Mouse (Mus musculus): ENCODE data around the gene Smg6.

Gene Smg6

DNA sequence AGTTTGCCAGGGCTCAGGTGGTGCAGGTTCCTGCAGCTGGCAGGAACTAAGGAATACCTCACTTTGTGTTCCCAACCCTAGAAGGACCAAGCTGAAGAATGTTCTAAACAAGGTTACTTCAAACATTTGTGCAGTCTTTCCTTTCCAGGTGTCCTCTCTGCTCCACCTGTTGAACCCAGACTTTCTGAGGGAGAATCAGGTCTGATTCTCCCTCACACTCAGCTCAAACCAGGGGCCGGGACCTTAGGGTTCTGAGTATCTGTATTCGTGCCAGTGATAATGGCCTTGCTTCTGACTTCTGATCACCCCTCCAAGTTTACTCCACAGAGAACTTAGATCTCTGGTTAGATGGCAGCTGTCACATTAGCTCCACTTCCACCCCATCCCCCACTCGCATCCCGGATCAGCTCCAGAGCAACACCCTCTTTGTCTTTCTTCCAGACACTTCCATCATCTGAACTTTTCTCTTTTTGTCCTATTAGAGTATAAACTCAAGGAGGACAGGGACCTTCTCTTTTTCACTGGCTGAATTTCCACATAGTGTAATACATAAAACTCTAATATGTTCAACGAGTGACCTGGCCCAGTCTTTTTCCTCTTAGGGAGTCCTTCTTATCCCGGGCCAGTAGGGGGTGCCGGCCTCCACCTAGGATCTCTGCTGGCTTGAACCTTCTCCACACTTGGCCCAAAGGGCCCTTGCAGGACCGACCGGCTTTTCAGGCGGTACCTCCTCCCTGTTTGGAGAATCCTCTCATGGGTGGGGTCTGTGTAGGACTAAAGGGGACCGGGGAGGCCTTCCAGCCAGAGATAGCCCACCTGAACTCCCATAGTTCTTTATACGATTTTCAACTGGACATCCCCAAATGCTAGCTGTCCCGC is 267.0 kb downstream of the Smg6 start:
- peak; percentile 65 for DNase-seq (ENCODE audit: low spot score)

DNA sequence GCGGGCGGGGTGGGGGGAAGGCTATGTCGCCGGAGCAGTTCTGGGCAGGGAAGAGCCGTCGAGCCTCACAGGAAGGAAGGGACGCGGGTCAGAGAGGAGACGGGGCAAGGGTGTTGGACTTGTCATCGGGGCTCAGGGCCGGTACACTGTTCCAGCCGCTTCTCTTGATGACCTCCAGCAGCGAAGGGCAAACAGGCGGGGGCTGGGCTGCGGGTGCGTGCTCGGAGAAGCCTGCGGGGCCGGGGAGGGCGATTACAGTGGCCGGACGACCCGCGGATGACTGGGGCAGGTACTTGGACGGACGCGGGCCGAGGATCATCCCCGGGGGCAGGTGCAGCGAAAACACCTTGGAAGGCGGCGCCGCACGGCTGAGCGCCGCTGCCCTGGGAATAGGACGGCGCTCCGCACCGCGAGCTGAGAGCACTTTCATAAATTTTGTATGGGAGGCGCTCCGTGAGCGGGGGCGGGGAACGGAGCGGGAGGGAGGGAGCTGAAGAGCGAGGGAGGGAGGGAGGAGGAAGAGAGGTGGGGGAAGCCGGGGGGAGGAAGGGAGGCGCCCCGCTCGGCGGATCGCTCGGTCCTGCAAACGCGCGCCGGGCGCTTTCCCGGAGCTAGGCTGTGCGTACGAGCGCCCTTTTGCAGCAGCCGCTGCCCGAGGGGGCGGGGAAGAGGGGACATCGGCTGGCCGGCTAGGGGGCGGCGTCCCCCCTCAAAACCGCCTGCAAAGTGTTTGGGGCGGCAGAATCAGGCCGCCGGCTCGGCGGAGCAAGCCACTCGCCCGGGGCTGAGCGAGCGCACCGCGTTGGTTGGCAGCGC is 267.8 kb downstream of the Smg6 start, which contains the start of gene Rtn4rl1:
Rtn4rl1 (plus strand) TSS at position 528 of the 816 bp plus-strand sequence.
- peak; percentile 24 for DNase-seq (ENCODE audit: low spot score)

DNA sequence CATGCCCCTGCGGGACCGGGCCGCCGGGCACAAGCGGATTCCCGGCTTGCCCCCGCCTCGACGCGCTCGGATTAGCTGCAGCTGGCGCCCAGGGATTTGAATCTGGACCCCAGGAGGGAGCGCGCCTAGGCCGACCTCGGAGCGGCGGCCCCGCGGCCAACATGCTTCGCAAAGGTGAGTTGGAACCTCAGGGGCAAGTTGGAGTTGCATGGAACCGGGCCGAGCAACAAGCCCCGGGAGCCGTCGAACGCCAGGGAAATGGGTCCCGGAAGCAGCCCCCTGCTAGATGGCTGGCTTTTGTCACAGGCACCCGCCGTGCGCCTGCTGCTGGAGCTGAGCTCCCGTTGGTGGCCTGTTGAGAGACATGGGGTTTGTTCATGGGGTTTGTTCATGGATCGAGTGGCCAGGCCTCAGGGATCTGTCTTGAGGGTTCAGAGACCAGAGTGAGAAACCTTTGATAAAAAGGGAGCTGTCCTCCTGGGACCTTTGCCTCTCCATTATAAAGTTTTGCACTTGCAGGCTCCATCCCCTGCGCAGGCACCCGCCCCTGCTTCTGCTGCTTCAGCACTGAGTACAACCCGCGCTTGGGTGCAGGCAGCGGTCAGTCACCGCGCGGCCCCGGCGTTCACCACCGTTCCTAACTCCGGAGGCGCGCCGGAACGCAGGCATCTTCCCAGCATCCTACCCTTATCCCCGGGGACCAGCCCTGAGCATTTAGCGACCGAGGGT is 268.7 kb downstream of the Smg6 start:
- no peak for DNase-seq (ENCODE audit: low spot score)

GRCm38 (mm10) chr11:75194850-75195461 is 269.3 kb downstream of the Smg6 start:
- no peak for DNase-seq (ENCODE audit: low spot score)

GRCm38 (mm10) chr11:75196131-75196530 is 270.5 kb downstream of the Smg6 start:
- DNase-seq (ENCODE audit: low spot score): no peak

- DNase-seq (ENCODE audit: low spot score): no peak
Observed at GRCm38 (mm10) chr11:75197956-75198355, 272.3 kb downstream of the Smg6 start.

- no peak for DNase-seq (ENCODE audit: low spot score)
Observed at GRCm38 (mm10) chr11:75198792-75199191, 273.2 kb downstream of the Smg6 start.

DNA sequence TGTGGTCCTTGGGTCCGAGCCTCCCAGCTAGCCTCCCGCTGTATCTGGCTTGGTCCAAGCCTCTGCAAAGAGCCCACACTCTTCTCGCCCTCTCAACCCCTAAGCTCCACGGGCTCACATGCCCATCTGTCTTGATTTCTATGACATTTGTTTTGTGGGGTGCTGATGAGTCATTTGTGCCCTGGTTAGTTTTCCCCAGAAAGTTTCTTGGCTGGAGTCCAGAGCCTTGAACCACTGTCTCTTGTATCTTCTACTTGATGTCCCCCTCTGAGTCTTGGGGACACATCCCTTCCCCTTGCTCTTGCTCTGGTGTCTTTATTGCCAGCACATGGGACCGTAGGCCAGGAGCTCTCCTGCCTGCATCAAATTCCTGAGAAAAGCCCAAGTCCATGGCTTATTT is 274.3 kb downstream of the Smg6 start:
- DNase-seq (ENCODE audit: low spot score): no peak

GRCm38 (mm10) chr11:75200935-75201334 is 275.3 kb downstream of the Smg6 start:
- no peak for DNase-seq (ENCODE audit: low spot score)

DNA sequence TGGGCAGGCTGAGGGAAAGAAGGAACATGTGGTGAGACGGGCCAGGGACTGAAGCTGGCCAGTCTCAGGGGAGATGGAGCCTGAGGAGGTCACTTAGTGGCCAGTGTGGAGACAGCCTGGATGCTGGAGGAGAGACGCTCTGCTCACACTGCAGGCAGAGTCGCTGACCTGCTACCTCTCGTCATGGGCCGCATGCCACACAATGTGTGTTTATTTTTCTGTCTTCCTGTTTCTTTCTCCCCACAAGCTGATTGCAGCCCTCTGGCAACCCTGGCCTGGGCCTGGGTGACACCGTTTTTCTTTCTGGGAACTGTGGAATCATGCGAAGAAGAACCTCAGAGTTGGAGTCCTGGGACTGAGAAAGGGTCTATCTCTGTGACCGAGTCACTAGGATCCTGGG is 276.1 kb downstream of the Smg6 start:
- DNase-seq (ENCODE audit: low spot score): no peak

- no peak for DNase-seq (ENCODE audit: low spot score)
Observed at GRCm38 (mm10) chr11:75203926-75204325, 278.3 kb downstream of the Smg6 start.

- no peak for DNase-seq (ENCODE audit: low spot score)
Observed at GRCm38 (mm10) chr11:75204472-75204871, 278.8 kb downstream of the Smg6 start.

DNA sequence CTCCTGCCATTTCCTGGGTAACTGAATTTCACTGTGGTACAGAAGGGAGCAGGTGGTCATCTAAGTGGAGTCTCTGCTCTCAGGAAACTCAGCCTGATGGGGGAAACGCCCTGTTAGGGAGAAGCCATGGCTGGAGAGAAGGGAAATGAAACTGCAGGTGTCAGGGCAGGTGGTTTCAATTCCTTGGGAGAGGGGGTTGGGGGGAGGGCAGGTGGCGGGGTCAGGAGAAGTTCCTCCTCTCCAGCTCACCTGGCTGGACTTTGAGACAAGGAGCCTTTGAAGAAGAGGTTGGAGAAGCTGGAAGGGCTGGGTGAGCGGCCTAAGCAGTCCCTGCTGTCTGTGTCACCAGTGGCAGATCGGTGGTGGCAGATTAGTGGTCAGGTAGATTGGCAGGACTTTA is 280.7 kb downstream of the Smg6 start:
- DNase-seq (ENCODE audit: low spot score): no peak

DNA sequence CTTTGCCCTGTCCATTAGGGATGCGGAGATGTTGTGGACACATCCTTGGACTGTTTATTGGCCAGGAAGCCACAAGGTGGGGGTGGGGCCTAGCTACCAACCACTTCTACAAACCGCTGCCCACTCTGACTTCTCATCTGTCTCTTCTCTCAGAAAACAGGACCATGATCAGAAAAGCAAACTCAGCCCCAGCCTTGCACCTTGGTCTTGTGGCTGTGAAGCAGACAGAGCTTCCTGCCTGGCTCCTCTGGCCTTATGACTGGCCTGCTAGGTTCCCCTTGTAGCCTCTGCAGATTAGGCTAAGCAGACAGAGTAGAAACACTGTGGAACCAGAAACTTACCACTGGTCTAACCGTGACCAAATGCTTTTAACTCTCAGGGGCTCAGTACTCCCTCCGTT is 283.7 kb downstream of the Smg6 start:
- DNase-seq (ENCODE audit: low spot score): no peak

DNA sequence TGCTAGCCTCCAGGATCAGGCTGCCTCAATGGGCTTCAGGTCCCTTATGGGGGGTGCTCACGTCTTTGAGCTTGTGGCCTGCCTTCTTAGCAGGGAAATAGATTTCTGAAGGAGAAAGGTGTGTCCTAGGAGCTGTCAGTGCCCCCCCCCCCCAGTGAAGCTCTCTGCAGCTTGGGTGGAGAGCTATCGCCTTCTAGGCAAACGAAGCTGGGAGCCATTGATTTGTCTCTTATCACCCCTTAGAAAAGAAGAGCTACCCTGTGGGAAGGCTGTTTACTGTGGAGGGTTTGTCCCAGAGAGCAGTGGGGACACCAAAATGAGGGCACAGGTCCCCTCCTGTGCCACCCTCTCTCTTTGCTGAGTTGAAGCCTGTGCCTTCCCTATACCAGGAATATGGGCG is 284.5 kb downstream of the Smg6 start:
- DNase-seq (ENCODE audit: low spot score): no peak

DNA sequence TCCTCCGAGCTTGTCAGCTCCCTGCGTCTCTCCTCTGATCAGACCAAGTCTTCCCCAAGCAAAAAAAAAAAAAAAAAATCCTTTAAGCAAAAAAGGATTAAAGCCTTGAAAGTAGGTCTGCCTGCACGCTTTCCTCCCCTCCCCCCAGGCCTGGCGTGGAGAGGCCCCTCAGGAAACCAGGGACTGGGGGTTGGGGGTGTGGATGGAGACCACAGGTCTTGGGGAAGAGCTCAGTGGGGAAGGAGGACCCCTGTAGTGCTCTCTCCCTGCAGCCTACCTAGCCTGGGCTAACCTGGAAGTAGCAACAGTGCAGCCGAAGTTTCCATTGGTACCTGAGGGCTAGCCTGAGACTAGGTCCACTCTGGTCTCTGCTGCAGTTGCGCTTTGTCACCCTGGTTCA is 285.1 kb downstream of the Smg6 start:
- no peak for DNase-seq (ENCODE audit: low spot score)

- no peak for DNase-seq (ENCODE audit: low spot score)
Observed at GRCm38 (mm10) chr11:75212031-75212667, 286.5 kb downstream of the Smg6 start.

GRCm38 (mm10) chr11:75212876-75213275 is 287.3 kb downstream of the Smg6 start:
- DNase-seq (ENCODE audit: low spot score): no peak

GRCm38 (mm10) chr11:75213372-75214080 is 287.9 kb downstream of the Smg6 start:
- no peak for DNase-seq (ENCODE audit: low spot score)

Data from ovary, postnatal 14 days (tissue).